Mouse (Mus musculus): ENCODE measurements around the gene Zfp68. TPM values are rescaled to one million over a fixed set of nuclear protein-coding genes. Genes with fewer than 3 reads are reported as not detected.
"Not testable (repeated sequence)": the region's sequence is repeated elsewhere in the genome, so short reads cannot be mapped to it uniquely, and the experiment has no call there.

Gene Zfp68
- 10 to 100 TPM; 20.6 to 21.6 TPM for total RNA-seq (2021)

DNA sequence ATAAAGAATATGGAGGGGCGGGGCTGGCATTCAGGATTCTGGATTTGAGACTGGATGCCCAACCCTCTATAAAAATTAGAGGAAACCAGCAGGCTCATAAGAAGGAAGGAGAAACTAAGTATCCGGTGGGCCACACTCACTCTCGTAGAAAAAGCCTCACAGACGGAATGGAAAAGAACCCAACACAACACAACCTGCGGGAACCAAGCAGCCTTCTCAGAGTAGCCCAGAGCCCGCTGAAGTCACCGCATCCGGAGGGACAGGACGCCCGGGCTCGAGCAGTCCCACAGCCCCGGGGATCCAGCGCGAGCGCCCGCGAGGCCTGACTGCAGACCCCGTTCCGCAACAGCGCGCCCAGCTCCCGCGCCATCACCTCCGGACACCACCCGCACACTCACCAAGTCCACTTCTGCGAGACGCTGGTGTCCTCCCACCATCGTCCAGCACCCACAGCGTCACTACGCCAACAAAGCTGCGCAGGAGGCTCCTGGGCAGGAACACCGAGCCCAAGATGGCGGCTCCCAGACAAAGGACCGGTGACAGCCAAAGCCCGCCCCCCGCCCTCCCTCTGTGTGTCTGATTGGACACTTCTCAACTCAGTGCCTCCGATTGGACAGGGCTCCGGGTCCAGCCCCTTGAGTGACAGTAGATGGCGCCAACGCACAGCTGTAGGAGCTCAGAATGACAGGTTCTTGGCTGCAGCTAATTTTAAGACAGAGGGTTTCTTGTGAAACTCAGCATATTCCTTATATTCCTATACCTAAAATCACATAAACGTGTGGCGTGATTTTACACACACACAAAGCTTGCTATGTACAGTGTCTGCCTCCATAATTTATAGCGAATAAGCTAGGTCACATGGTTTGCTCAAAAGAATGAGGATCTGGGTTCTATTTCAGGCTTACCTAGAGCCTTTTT is at the start of gene Zfp68:
Gene Zfp68, minus strand, starts transcription at position 551 of the 918 bp plus-strand sequence.
- intact Hi-C loops (cut with DNase I): loop anchor here (5.0 kb wide), 1 partner anchor 362 kb away; the partner anchor contains the start of gene Lamtor4
- DNase-seq: peak; percentile 89 to 92

DNA sequence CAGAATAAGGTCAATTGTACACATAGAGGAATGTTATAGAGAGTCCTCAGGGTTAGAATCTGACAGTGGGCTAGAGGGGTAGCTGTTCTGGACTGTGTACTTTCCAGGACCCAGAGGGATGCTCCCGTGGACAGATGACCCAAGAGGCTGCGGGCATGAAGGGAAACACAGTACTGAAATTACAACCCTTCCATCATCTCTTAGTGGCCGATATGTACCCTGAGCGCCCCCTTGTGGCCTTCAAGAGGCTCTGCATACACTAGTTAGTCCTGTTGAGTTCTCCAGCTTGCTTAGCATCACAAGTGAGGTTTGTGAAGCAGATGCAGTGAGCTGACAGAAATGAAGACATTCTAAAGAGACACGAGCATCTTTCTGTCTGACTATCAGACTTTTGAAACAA is 39.4 kb upstream of the Zfp68 start:
- DNase-seq: peak; percentile 31 to 41
- intact Hi-C loops (cut with DNase I): no loop called here

DNA sequence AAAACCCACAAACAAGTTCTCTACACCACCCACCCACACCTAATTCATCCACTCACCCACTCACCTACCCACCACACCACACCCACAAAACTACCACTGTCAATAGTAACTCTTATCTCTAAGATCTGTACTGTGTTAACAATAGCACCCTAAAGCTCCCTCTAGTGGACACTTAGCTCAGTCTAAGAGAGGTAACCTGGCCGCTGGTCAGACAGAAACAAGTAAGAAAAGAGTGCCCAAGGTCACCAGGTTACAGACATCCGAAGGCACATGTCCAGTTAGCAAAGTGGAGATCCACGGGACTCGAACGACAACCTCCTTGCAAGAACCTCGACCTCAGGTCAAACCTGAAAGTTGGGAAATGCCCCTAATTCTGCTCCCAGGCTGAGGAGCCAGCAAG is 38.3 kb upstream of the Zfp68 start:
- DNase-seq: peak; percentile 22 to 33
- intact Hi-C loops (cut with DNase I): no loop called here

DNA sequence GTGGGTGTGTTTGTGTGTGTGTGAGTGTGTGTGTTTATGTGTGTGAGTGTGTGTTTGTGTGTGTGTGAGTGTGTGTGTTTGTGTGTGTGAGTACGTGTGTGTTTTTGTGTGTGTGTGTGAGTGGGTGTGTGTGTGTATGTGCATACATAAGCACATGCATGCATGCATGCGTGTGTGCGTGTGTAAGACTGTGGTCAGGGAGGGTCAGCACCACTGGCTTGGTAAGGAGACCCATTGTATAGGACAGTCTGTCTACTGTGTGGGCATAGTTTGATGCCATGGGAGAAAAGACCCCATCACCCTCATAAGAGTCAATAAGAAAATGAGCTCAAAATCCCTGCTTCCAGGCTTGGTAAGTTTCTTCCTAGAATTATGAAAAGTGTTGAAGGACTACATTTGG is 37.8 kb upstream of the Zfp68 start:
- intact Hi-C loops (cut with DNase I): no loop called here
- DNase-seq: no peak

DNA sequence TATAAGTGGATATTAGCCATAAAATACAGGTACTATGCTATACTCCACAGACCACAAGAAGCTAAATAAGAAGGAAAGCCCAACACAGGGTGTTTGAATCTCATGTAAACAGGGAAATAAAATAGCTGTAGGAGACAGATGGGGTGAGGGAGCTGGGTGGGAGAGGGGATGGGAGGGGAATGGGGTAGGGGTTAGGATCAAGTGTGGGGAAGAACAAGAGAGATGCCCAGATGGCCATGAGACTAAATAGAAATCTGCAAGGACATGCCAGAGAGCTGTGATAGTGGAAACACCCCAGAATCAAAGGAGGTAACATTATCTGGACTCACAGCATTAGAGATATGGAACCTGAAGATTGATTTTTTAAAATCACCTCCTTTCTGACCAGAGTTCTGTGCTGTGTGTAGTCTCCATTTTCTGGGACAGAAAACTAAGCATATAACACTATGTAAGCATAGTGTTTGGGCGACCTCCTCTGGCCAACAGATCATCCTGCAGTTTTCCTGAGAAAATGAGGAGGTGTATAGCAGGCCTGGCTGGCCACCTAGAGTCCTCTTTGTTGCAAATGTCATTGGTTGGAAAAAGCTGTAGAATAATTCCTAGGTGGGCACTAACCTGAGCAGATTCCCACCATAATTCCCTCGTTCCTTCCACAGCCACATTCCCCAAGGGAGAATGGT is 37.1 kb upstream of the Zfp68 start:
- intact Hi-C loops (cut with DNase I): no loop called here
- DNase-seq: peak; percentile 41 to 50

DNA sequence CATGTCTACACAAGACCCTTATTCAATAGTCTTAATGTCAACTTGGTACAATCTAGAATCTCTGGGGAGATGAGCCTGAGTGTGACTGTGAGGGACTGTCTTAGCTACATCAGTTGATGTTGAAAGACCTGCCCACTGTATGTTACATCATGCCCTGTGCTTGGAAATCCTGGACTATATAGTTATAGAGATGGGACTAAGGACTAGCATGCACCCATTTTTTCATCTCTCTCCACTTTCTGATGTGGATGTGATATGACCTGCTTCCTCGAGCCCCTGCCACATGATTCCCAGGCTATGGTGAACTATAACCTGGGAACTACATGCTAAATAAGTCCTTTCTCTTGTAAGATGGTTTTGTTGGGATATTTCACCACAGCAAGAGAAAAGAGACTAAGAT is 33.4 kb upstream of the Zfp68 start:
- no peak for DNase-seq
- intact Hi-C loops (cut with DNase I): no loop called here

DNA sequence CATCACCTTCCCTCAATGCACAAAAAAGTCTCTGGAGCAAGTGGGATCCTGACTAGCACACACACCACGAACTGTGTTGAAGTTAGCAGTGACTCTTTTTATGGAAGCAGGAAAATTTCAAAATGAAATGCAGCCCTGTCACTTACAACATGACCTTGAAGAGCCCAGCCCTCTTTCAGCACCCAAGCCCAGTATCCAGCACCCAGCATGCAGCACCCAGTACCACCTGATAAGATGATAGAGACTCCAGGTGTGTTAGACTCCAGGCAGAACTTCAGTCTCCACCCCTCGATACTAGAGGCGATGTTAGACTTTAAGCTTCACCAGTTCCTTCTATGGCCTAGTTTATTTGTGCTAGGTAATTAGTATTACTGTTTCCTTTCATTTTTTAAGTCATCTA is 22.2 kb upstream of the Zfp68 start:
- intact Hi-C loops (cut with DNase I): no loop called here
- no peak for DNase-seq

DNA sequence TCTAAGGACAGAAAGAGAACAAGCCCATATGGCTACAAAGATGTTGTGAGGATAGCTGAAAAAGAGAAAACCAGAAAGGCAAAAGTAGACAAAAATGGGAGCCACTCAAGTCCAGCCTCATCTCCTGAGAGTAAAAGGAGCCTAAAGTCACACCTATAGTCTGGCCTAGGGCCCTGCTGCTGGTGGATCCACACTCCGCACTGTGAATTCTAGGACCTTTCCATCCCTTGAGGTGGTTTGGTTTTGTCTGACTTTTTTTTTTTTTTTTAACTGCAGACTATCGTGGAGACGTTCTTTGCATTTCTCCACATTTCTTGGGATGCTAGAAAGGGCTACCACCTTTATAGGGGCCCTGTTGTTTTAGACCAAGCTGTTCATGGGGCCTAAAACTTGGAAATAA is 21.5 kb upstream of the Zfp68 start:
- DNase-seq: no peak
- intact Hi-C loops (cut with DNase I): no loop called here

DNA sequence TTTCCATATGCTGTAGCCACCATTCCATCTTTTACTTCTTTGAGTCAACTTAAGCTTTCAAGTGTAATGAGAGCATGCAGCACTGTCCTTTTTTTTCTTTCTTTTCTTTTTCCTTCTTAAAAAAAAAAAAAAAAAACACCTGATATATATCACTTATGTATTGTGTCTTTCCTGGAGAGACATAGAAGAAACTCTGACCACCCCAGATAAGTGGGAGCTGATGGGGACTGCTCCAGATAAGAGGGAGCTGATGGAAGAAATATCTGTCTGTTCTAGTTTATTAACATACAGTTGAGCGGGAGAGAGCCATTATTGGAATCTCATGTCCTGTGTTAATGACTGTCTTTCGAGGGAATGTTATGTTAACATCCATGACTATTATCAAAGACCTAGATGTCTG is 16.9 kb upstream of the Zfp68 start:
- intact Hi-C loops (cut with DNase I): no loop called here
- no peak for DNase-seq

DNA sequence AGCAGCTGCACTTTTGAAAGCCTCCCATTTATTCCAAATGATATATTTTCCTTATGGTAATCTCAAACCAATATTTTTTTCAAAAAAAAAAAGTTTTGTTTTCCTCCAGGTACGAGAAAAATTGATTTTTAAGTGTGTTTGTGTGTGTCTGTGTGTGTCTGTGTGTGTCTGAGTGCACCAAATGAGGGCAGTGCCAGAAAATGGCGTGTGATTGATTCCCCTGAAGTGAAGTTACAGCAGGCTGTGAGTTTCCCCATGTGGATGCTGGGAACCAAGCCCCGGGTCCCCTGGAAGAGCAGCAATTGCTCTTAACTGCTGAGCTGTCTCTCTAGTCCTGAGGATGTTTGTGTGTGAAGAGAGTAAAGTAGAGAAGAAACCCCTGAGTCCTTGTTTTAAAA is 3.9 kb upstream of the Zfp68 start:
- intact Hi-C loops (cut with DNase I): loop anchor here (5.0 kb wide), 1 partner anchor 366 kb away; the partner anchor contains the start of gene Lamtor4
- no peak for DNase-seq

DNA sequence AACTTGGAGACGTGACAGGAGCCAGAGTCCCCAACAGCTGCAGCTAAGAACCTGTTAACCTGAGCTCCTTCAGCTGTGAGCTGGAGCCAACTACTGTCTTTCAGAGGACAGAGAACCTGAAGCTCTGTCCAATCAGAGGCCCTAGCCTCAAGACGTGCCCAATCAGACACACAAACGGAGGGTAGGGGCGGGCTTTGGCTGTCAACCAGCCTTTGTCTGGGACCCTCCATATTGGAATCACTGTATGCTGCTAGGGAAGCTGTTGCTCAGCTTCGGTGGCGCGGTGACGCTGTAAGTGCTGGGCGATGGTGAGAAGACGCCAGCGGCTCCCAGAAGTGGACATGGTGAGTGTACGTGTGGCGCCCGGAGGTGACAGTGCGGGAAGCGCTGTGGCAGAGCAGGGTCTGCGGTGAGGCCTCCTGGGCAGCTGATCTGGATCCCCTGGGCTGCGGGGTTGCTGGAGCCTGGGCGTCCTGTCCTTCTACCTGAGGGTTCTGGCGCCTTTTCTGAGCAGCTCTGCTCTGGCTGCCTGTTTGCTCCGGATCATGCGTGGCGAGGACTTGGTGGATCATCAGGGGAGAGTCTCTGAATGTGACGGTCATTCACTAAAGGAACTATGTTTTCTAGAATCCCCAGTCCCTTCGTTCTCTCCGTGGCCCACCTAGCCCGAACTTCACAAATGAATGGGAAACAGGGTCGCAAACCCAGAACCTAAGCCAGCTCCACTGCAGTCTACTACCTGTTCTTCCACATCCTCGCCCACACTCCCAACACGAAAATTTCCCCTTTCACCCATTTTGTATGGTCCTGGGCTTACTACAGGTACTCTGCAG is 3.3 kb upstream of the Zfp68 start, which contains the start of gene A430033K04Rik:
Gene A430033K04Rik, plus strand, starts transcription at position 215 of the 833 bp plus-strand sequence.
- DNase-seq: peak; percentile 92
- intact Hi-C loops (cut with DNase I): loop anchor here (5.0 kb wide), 1 partner anchor 366 kb away; the partner anchor contains the start of gene Lamtor4

DNA sequence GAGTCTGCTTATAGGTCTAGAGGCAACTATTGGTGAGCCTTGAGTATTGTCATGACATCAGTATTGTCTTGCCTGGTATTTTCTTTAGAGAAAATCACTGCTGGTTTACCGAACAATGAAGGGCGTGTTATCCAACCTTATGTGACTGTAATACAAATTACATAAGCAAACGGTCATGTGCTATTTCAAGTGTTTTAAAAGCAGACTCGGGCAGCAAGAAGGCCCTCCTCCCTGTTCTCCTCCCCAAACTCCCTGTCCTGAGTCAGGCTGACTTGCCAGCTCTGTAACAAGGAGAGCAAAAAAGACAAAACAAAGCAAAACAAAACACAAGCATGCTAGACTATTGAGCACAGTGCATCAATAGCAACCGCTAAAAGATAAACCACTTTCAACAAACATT is 1.3 kb upstream of the Zfp68 start:
- DNase-seq: no peak
- intact Hi-C loops (cut with DNase I): loop anchor here (5.0 kb wide), 1 partner anchor 364 kb away; the partner anchor contains the start of gene Lamtor4

DNA sequence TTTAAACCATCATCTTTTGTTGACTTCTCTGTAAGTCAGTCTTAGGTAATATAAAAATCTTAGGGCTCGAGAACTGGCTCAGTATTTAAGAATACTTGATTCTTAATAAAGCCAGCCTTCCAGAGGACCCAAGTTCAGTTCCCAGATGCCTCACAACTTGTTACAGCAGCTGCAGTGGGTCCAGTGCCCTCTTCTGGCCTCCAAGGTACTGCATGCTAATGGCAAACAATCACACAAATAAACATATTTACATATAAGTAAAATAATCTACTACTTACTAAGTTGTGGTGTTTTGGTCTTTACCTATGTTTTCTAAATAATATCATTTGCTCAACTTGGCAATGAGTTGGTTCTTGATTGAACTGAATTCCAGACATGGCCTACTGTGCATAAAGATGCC is 1.2 kb downstream of the Zfp68 start:
- intact Hi-C loops (cut with DNase I): no loop called here
- DNase-seq: no peak

DNA sequence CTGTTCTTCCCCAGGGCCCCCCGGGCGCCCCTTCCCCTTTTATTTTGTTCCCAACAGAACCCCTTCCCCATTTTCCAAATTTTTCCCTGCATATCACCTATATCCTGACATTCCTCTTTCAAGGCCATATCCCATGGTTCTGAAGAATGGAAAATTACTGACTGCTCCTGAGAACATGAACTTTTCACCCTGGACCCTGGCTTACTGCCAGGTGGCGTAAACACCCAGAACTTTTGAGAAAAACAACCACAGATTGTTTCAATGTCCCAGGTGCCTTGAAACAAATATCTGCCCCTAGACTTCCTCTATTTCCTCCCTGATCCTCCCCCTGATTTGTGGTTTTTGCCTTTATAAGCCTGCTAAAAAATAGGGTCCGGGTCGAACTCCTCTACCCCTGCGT is 32.2 kb downstream of the Zfp68 start:
- intact Hi-C loops (cut with DNase I): no loop called here
- no peak for DNase-seq

DNA sequence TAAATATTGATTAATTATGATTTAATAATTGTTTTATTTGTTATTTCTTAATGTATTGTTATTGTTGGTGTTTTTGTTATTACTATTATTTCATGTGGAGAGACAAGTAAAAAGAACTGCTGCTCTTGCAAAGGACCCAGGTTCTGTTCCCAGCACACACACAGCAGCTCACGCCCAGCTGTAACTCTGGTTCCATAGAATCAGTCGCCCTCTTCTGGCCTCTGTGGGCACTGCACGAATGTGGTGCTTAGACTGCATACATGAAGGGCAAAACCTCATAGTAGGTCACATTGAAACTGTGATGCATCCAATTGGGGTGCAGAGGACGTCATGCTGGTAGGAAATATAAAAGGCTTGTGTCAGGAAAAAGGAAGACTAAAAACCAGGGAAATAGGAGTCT is 47.9 kb downstream of the Zfp68 start:
- intact Hi-C loops (cut with DNase I): no loop called here
- no peak for DNase-seq

DNA sequence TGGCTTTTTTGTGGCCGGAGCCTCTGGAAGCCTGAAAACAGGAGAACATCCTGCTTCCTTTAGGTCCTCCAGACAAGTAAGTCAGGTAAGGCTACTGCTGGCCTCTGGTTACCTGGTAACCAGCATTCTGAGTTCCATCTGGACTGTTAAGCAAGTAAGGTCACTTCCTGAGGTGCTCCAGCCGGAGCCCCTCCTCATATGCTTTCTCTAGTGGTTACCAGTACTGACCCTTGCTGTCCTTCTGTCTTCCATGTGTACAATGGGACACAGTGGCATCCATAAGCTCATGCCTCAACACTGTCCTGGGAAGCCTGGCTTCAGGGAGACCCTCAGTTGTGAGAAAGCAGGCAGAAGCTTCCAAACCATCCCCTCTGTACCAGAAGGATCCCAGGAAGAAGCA is 54.9 kb downstream of the Zfp68 start, which contains the start of gene 1700123K08Rik:
Gene 1700123K08Rik, minus strand, starts transcription at position 101 of the 400 bp plus-strand sequence.
- DNase-seq; intact Hi-C loops (cut with DNase I): not testable (repeated sequence)
